Mouse (Mus musculus) stomach, postnatal 0 days (tissue): ENCODE results near the gene Prdx5. TPM values are rescaled to one million over a fixed set of nuclear protein-coding genes. Genes with fewer than 3 reads are reported as not detected.

ENCODE experiments used
- ATAC-seq: fragments of 200-750 bp; cut with Nextera tagmentation; 2 replicates; pipeline ENCODE4 v1.8.0; 2017; ENCODE audit not compliant: low FRiP score, low TSS enrichment
- DNase-seq: peaks from one replicate; pipeline ENCODE4 v3.0.0-alpha.2; 2016; ENCODE audit warnings: low spot score
- H3K27ac ChIP-seq: fragments of 300-500 bp; sonication (generic); replicated peaks from 2 replicates; pipeline ENCODE4 v1.5.1; 2014; ENCODE audit warnings: mild to moderate bottlenecking, control low read depth
- H3K27me3 ChIP-seq: fragments of 300-500 bp; sonication (generic); 2 replicates; pipeline ENCODE4 v1.6.1; 2014; ENCODE audit warnings: low read length; ENCODE audit not compliant: control insufficient read depth, insufficient read depth
- H3K36me3 ChIP-seq: fragments of 300-500 bp; sonication (generic); 2 replicates; pipeline ENCODE4 v1.6.1; 2014; ENCODE audit warnings: low read length, mixed read lengths; ENCODE audit not compliant: control insufficient read depth, insufficient read depth
- H3K4me1 ChIP-seq: fragments of 300-500 bp; sonication (generic); replicated peaks from 2 replicates; pipeline ENCODE4 v1.6.1; 2014; ENCODE audit warnings: antibody characterized with exemption; ENCODE audit not compliant: control insufficient read depth, insufficient read depth
- H3K4me2 ChIP-seq: fragments of 300-500 bp; sonication (generic); replicated peaks from 2 replicates; pipeline ENCODE4 v1.6.1; 2014; ENCODE audit warnings: low read depth, mild to moderate bottlenecking, control low read depth, moderate library complexity
- H3K4me3 ChIP-seq: fragments of 300-500 bp; sonication (generic); 2 replicates; pipeline ENCODE4 v1.5.1; 2014; ENCODE audit warnings: low read depth, low read length, control low read depth
- H3K9ac ChIP-seq: fragments of 300-500 bp; sonication (generic); 2 replicates; pipeline ENCODE4 v1.6.1; 2014; ENCODE audit warnings: mild to moderate bottlenecking, low read length, control low read depth, mixed read lengths
- H3K9me3 ChIP-seq: fragments of 300-500 bp; sonication (generic); 2 replicates; pipeline ENCODE4 v1.6.1; 2016; ENCODE audit warnings: low read length; ENCODE audit not compliant: control insufficient read depth
- CTCF ChIP-seq: IDR thresholded peaks from 2 replicates; pipeline ENCODE4 v1.5.1; 2016; ENCODE audit warnings: antibody characterized with exemption, low read depth, mild to moderate bottlenecking, moderate library complexity
- EP300 ChIP-seq: optimal IDR thresholded peaks from 2 replicates; pipeline ENCODE3; 2016; ENCODE audit warnings: antibody characterized with exemption
- WGBS: fragments of 180-500 bp; shearing (Covaris S2); extraction: QIAGEN DNeasy Blood & Tissue Kit; methylation state at CpG from one replicate; pipeline ENCODE4 v1.1.7; 2014; 5-methylcytosine and 5-hydroxymethylcytosine counted together
- polyA plus RNA-seq: library from polyadenylated mRNA; unstranded; fragments of >200 nt; fragmentation: Nextera tagmentation; extraction: Ambion mirVana; gene quantifications from 2 replicates; pipeline ENCODE4 v1.2.1, GENCODE M21; 2015

Gene Prdx5
- polyA plus RNA-seq, 1 experiment from 2014 or later: 537 TPM

DNA sequence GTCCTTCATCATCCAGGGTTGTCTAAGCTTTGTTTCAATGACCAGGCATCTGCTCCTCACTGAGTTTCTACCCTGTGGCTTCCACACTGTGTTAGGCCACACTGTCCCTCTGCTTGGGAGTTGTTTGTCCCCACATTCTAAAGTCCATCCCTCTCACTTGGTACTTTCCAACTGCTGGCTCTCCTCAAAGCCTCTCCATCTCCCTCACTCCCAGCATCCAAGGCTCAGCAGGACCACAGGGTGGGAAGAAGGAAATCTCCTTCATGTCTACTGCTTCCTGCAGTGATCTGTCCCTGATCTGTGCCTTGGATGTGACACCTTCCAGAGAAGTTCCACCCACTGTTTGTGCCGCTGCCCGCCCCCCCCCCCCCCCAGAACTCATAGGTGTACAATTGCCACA lies 21.1 kb upstream of the Prdx5 start:
- Histone ChIP-seq H3K27ac (no peak overlapping the region), H3K36me3 (no peaks in the 10 kb centered on the region), H3K4me1 (no peaks in the 10 kb centered on the region), H3K27me3 (peaks cover 10% of the 10 kb centered on the region), H3K9me3 (no peaks in the 10 kb centered on the region), H3K4me3 (no peak overlapping the region), H3K4me2 (no peak overlapping the region), H3K9ac (no peak overlapping the region)
- 10% methylated on average over 2 of the region's 2 CpGs for WGBS
- no peak for DNase-seq
- no peak for ATAC-seq
- no peak for TF ChIP-seq EP300
- no peak for TF ChIP-seq CTCF

DNA sequence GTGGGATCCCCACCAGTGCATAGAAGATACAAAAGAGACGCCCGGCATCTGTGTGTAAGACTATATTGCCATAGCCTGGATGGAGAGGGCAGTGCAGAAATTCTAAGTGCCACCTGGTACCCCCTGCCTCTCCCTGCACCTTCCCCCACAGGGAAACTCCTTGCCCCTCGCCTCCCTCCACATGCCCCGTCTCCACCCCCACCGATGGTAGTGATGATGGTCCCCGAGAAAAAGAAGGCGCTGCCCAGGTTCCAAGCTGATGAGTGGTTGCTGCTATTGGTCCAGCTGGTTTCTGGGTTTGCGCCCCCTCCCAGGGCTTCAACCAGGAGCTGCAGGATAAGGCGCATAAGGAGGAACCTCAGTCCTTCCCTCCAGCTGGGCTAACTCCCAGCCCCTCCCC lies 18.2 kb upstream of the Prdx5 start:
- peak overlapping the region; percentile 41 for H3K4me2 ChIP-seq
- peaks cover 9% of the 10 kb centered on the region for H3K4me1 ChIP-seq
- ATAC-seq (no peak), DNase-seq (no peak)
- no peaks in the 10 kb centered on the region for H3K36me3 ChIP-seq
- 17% methylated on average over 9 of the region's 9 CpGs for WGBS
- H3K9me3 ChIP-seq: no peaks in the 10 kb centered on the region
- no peak overlapping the region for H3K9ac ChIP-seq
- peak overlapping the region; percentile 17; the same call in 1 of the 2 replicates for H3K4me3 ChIP-seq
- peaks cover 4% of the 10 kb centered on the region; the same call in 1 of the 2 replicates for H3K27me3 ChIP-seq
- H3K27ac ChIP-seq: peak overlapping the region; percentile 37
- TF ChIP-seq CTCF (no peak), EP300 (no peak)

DNA sequence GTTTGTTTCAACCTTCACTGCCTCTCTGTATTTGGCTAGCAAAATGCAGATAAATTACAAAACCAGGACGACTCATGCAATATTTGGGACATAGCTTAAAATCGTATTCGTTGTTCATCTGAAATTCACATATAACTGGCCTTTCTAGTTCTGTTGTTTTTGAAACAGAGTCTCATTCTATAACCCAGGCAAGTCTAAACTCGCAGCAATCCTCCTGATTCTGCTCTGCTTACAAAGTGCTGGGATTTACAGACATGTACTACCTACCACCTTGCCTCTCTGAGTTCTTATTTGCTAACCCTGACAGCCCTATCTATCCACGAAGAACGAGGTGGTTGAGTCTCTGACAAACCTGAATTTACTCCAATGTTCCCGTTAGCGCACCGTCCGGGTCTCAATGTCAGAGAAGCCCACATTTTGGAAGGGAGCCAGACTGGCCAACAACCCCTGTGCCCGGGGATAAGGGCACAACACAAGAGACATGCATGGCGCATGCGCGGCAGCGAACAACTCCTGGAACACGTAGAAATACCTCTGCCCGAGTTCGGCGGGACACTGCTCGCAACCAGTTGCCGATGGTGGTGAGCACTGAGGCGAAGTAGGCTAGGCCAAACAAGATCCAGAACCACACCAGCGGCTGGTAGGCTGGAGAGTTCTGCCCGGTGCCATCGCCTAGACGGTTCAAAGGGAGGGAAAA lies 16.8 kb upstream of the Prdx5 start:
- H3K27me3 ChIP-seq: no peaks in the 10 kb centered on the region
- peaks cover 13% of the 10 kb centered on the region for H3K4me1 ChIP-seq
- ATAC-seq: no peak
- H3K4me3 ChIP-seq: peak overlapping the region; percentile 17
- peak overlapping the region; percentile 41 for H3K4me2 ChIP-seq
- no peaks in the 10 kb centered on the region for H3K9me3 ChIP-seq
- 17% methylated on average over 26 of the region's 26 CpGs for WGBS
- H3K36me3 ChIP-seq: no peaks in the 10 kb centered on the region
- peak overlapping the region; percentile 88 for H3K27ac ChIP-seq
- TF ChIP-seq EP300: no peak
- TF ChIP-seq CTCF: no peak
- DNase-seq: peak; percentile 57
- peak overlapping the region; percentile 38 for H3K9ac ChIP-seq

DNA sequence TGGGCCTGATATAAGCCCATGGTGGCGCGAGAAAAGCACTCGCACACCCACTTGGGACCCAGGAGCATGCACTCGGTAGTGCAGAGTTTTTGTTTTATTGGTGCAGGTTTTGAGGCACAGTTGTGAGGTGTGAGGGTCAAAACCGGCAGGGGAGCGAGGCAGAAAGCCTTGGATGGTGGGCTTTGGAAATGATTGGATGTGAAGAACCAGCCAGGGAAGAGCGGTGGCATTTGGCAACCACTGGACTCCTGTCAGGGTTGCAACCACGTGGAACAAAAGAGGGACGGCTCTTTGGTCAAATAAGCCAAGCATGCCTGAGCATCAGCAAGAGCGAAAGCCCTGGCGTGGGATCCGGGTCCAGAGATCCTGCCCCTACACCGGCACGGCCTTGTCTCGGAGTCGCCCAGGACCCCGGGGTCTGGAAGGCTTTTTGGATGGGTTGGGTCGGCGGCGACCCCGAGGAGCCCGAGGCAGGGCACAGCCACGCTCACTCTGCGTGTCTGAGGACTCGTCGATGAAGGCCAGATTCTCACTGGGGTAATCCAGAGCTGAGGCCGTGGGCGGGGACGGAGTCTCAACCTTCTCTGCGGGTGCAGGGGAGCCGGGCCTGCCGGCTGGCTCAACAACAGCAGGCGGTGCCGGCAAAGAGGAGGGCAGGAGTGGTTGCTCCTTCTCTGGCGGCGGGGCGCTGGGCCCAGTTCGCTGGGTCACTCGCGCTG lies 15.9 kb upstream of the Prdx5 start:
- DNase-seq: no peak

DNA sequence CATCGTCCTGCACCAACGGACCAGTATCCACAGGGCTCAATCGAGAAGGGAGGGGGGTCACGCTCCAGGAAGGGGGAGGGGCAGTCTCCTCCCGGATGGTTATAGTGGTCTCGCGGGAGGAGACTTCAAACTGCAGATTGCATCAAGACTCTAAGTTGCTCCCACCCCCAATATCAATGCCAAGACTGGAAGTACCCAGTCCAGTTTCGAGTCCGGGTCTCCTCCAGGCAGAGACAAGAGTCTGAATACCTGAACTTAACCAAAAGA lies 15.3 kb upstream of the Prdx5 start, which contains the start of gene Catsperz:
Gene Catsperz, minus strand, starts transcription at position 74 of the 267 bp plus-strand sequence.
- H3K27me3 ChIP-seq: no peaks in the 10 kb centered on the region
- 11% methylated on average over 9 of the region's 9 CpGs for WGBS
- ATAC-seq (no peak), DNase-seq (no peak)
- H3K9me3 ChIP-seq: no peaks in the 10 kb centered on the region
- peak within 1 kb of the TSS; percentile 49 for H3K4me2 ChIP-seq
- no peak for TF ChIP-seq EP300
- no peak for TF ChIP-seq CTCF
- peak within 1 kb of the TSS; percentile 38 for H3K9ac ChIP-seq
- H3K4me3 ChIP-seq: peak within 1 kb of the TSS; percentile 24
- no peaks in the 10 kb centered on the region for H3K36me3 ChIP-seq
- H3K27ac ChIP-seq: peak within 1 kb of the TSS; percentile 88
- peaks cover 13% of the 10 kb centered on the region for H3K4me1 ChIP-seq

More for the DNA sequence above, 15.9 kb upstream of the Prdx5 start:
- Histone ChIP-seq H3K4me3 (peak overlapping the region; percentile 24), H3K4me2 (peak overlapping the region; percentile 49), H3K9me3 (no peaks in the 10 kb centered on the region), H3K27ac (peak overlapping the region; percentile 88), H3K27me3 (no peaks in the 10 kb centered on the region), H3K4me1 (peaks cover 13% of the 10 kb centered on the region), H3K9ac (peak overlapping the region; percentile 38), H3K36me3 (no peaks in the 10 kb centered on the region)
- TF ChIP-seq CTCF: no peak
- ATAC-seq: no peak
- 30% methylated on average over 40 of the region's 40 CpGs for WGBS
